Mouse (Mus musculus) stomach, postnatal 0 days (tissue): Measurements from ENCODE around the gene Ndufc2. TPM values are rescaled to one million over a fixed set of nuclear protein-coding genes. Genes with fewer than 3 reads are reported as not detected.
A peak's percentile ranks its signal among the peaks of the same experiment; 100 is the strongest.
"Not testable (repeated sequence)": the region's sequence is repeated elsewhere in the genome, so short reads cannot be mapped to it uniquely, and the experiment has no call there.

Experiments used
- ATAC-seq: fragments of 200-750 bp; cut with Nextera tagmentation; 2 replicates; pipeline ENCODE4 v1.8.0; 2017; ENCODE audit not compliant: low FRiP score, low TSS enrichment
- DNase-seq: peaks from one replicate; pipeline ENCODE4 v3.0.0-alpha.2; 2016; ENCODE audit warnings: low spot score
- H3K27ac ChIP-seq: fragments of 300-500 bp; sonication (generic); replicated peaks from 2 replicates; pipeline ENCODE4 v1.5.1; 2014; ENCODE audit warnings: mild to moderate bottlenecking, control low read depth
- H3K27me3 ChIP-seq: fragments of 300-500 bp; sonication (generic); 2 replicates; pipeline ENCODE4 v1.6.1; 2014; ENCODE audit warnings: low read length; ENCODE audit not compliant: control insufficient read depth, insufficient read depth
- H3K36me3 ChIP-seq: fragments of 300-500 bp; sonication (generic); 2 replicates; pipeline ENCODE4 v1.6.1; 2014; ENCODE audit warnings: low read length, mixed read lengths; ENCODE audit not compliant: control insufficient read depth, insufficient read depth
- H3K4me1 ChIP-seq: fragments of 300-500 bp; sonication (generic); replicated peaks from 2 replicates; pipeline ENCODE4 v1.6.1; 2014; ENCODE audit warnings: antibody characterized with exemption; ENCODE audit not compliant: control insufficient read depth, insufficient read depth
- H3K4me2 ChIP-seq: fragments of 300-500 bp; sonication (generic); replicated peaks from 2 replicates; pipeline ENCODE4 v1.6.1; 2014; ENCODE audit warnings: low read depth, mild to moderate bottlenecking, control low read depth, moderate library complexity
- H3K4me3 ChIP-seq: fragments of 300-500 bp; sonication (generic); 2 replicates; pipeline ENCODE4 v1.5.1; 2014; ENCODE audit warnings: low read depth, low read length, control low read depth
- H3K9ac ChIP-seq: fragments of 300-500 bp; sonication (generic); 2 replicates; pipeline ENCODE4 v1.6.1; 2014; ENCODE audit warnings: mild to moderate bottlenecking, low read length, control low read depth, mixed read lengths
- H3K9me3 ChIP-seq: fragments of 300-500 bp; sonication (generic); 2 replicates; pipeline ENCODE4 v1.6.1; 2016; ENCODE audit warnings: low read length; ENCODE audit not compliant: control insufficient read depth
- CTCF ChIP-seq: IDR thresholded peaks from 2 replicates; pipeline ENCODE4 v1.5.1; 2016; ENCODE audit warnings: antibody characterized with exemption, low read depth, mild to moderate bottlenecking, moderate library complexity
- EP300 ChIP-seq: optimal IDR thresholded peaks from 2 replicates; pipeline ENCODE3; 2016; ENCODE audit warnings: antibody characterized with exemption
- WGBS: fragments of 180-500 bp; shearing (Covaris S2); extraction: QIAGEN DNeasy Blood & Tissue Kit; methylation state at CpG from one replicate; pipeline ENCODE4 v1.1.7; 2014; 5-methylcytosine and 5-hydroxymethylcytosine counted together
- polyA plus RNA-seq: library from polyadenylated mRNA; unstranded; fragments of >200 nt; fragmentation: Nextera tagmentation; extraction: Ambion mirVana; gene quantifications from 2 replicates; pipeline ENCODE4 v1.2.1, GENCODE M21; 2015

The Ndufc2 gene
- polyA plus RNA-seq, 1 experiment from 2014 or later: 439 TPM

DNA sequence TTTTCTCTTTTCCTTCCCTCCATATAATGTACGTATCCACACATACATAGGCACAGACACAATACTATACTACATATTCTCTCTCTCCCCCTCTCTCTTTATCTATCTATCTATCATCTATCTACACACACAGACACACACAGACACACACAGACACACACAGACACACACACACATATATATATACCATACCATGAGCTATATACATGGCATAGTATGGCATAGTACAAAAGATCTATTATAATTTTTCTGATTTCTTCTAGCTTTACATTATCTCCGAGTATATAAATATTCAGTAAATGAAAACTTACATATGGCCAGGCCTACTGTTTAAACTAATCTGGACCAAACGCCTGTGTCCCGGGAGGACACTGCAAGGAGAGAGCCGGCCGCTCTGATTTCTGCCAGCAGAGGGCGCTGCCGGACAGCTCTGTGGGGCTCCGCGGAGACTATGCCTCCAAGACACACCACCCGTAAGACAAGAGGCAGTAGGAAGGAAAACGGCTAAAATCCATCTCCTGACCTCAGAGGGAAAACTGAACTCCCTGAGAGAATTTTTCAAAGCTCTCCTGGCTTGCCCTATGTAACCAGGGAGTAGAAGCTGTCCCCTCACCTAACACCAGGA, 24.9 kb downstream of the Ndufc2 start:
- Histone ChIP-seq H3K4me2 (no peak overlapping the region), H3K27me3 (no peaks in the 10 kb centered on the region), H3K9ac (no peak overlapping the region), H3K9me3 (no peaks in the 10 kb centered on the region), H3K36me3 (no peaks in the 10 kb centered on the region), H3K4me3 (no peak overlapping the region), H3K27ac (no peak overlapping the region), H3K4me1 (no peaks in the 10 kb centered on the region; the same call in none of the 2 replicates)
- 9% methylated on average over 12 of the region's 12 CpGs for WGBS
- peak; percentile 70 for ATAC-seq
- peak; percentile 94 for DNase-seq
- TF ChIP-seq EP300: no peak
- peak; percentile 98 for TF ChIP-seq CTCF

DNA sequence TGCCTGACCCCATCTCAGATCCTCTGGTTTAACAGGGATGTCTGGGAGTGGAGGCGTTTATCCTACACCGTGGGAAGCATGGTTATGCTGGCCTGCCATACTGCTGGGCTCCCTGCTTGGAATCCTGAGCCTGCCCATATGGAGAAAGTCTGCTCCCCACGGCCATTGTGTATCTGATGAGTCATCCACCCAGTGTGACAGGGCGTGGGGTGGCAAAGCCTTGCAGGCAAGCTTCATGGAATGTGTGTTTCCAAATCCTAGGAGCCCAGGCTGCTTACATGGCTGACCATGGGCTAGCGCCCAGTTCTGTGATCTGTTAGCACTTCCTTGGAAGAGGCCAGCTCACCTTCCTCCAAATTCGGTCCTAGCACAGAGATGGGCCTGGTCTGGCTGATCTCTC, 26.8 kb downstream of the Ndufc2 start:
- WGBS: 42% methylated on average over 6 of the region's 6 CpGs
- Histone ChIP-seq H3K9me3 (no peaks in the 10 kb centered on the region), H3K27me3 (no peaks in the 10 kb centered on the region), H3K4me1 (peaks cover 2% of the 10 kb centered on the region; the same call in 1 of the 2 replicates), H3K36me3 (no peaks in the 10 kb centered on the region), H3K9ac (peak overlapping the region; percentile 41; the same call in 1 of the 2 replicates), H3K4me3 (no peak overlapping the region), H3K4me2 (no peak overlapping the region), H3K27ac (peak overlapping the region; percentile 76)
- ATAC-seq (peak; percentile 74), DNase-seq (peak; percentile 71)
- TF ChIP-seq CTCF (no peak), EP300 (no peak)

DNA sequence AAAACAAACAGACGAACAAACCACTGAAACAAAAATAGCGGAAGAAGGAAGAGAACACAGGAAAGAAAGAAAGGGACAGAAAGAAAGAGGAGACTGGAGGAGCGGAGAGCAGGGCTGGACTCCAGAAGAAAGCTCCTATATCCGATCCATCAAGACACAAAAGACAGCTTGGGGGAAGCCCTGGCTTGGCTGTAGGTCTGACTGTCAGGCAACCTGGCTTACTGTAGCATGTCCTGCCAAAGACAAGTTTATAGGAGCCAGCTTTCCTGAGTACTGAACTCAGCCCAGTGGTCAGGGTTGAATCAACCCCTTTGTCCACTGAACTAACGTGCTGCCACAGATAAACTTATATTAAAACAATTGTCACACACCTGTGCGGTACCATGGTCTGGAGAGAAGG, 27.5 kb downstream of the Ndufc2 start:
- Histone ChIP-seq H3K4me3 (no peak overlapping the region), H3K4me1 (peaks cover 2% of the 10 kb centered on the region; the same call in 1 of the 2 replicates), H3K36me3 (no peaks in the 10 kb centered on the region), H3K9me3 (no peaks in the 10 kb centered on the region), H3K4me2 (no peak overlapping the region), H3K27me3 (no peaks in the 10 kb centered on the region), H3K9ac (no peak overlapping the region), H3K27ac (peak overlapping the region; percentile 76)
- 67% methylated on average over 6 of the region's 6 CpGs for WGBS
- no peak for TF ChIP-seq CTCF
- no peak for TF ChIP-seq EP300
- no peak for ATAC-seq
- DNase-seq: no peak

DNA sequence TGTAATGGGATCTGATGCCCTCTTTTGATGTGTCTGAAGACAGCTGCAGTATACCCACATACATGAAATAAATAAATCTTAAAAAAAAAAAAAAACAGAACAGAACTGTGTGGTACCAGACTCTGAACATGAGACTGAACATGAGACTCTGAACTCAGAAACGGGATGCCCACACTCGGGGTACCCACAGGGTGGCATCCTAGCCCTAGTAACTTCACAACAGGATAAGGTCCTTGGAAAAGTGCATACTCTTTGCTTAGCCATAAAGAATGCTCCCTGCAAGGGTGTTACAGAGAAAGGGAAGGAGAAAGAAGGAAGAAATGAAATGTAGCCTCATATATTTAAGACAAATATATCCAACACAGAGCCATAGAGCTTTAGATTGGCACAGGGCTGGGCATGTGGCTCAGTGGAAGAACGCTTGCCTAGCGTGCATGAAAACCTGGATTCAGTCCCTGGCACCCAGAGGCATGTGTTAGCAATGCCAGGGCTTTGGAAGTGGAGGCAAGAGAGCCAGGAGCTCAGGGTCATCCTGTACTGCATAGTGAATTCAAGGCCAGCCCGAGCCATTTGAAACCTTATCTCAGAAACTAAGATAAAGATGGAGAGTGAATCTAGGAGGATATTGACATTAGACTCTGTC, 28.1 kb downstream of the Ndufc2 start:
- H3K36me3 ChIP-seq: no peaks in the 10 kb centered on the region
- 67% methylated on average over 5 of the region's 5 CpGs for WGBS

DNA sequence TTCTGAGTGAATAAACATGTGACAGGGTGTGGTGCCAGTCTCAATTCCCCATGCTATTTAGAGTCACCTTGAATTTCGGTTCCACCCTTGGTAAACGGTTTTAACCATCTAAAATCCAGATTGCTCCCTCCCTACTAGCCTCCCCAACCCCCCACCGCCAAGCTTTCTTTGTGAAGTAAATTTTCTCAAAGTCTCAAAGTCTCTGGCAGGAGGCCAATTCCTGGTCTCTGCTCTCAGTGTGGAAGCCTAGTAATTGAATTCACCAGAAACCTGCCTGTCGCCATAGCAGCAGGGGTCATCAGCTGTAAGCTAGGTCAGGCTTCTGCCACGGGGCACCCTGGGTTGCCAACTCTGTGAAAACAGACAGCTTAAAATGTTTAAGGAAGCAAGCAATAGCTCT, 29.9 kb downstream of the Ndufc2 start:
- peak; percentile 68 for ATAC-seq

More for the DNA sequence above, 28.1 kb downstream of the Ndufc2 start:
- Histone ChIP-seq H3K4me1 (peaks cover 2% of the 10 kb centered on the region; the same call in 1 of the 2 replicates), H3K9me3 (no peaks in the 10 kb centered on the region), H3K4me2 (no peak overlapping the region), H3K4me3 (no peak overlapping the region), H3K9ac (no peak overlapping the region), H3K27ac (peak overlapping the region; percentile 25), H3K27me3 (no peaks in the 10 kb centered on the region)
- ATAC-seq: no peak
- TF ChIP-seq CTCF (peak; percentile 60), EP300 (no peak)
- no peak for DNase-seq

DNA sequence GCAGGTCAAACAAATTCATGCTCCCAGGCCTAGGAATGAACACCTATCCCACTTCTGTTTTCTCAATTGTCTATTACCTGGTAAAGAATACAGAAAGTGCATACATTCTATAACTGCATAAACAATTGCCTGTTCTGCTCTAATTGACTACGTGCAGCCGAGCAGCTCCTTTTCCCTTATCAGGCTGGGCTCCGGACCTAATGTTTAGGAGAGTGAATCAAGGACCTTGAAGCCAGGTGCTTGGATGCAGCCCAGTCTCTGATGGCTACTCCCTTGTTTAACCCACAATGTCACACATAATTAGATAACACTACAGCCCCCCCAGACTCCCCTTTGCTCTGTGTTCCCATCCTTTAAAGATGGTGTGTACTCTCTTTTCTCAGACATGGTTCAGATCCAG, 33.7 kb downstream of the Ndufc2 start:
- not testable (repeated sequence) for H3K9me3 ChIP-seq, H3K27me3 ChIP-seq, ATAC-seq, DNase-seq, H3K36me3 ChIP-seq, H3K27ac ChIP-seq, H3K4me3 ChIP-seq, H3K4me1 ChIP-seq, H3K4me2 ChIP-seq, H3K9ac ChIP-seq
- 43% methylated on average over 3 of the region's 3 CpGs for WGBS

More for the DNA sequence above, 29.9 kb downstream of the Ndufc2 start:
- Histone ChIP-seq H3K27me3 (no peaks in the 10 kb centered on the region), H3K9ac (no peak overlapping the region), H3K27ac (peak overlapping the region; percentile 79), H3K4me1 (peaks cover 2% of the 10 kb centered on the region; the same call in 1 of the 2 replicates), H3K4me2 (0 out of 2 replicates have a peak overlapping the region, but pooled peaks have one; percentile 2), H3K9me3 (no peaks in the 10 kb centered on the region), H3K4me3 (no peak overlapping the region), H3K36me3 (no peaks in the 10 kb centered on the region)
- DNase-seq: peak; percentile 87
- no peak for TF ChIP-seq EP300
- TF ChIP-seq CTCF: no peak
- WGBS: 3% methylated on average over 5 of the region's 5 CpGs
